Mouse (Mus musculus): ENCODE measurements around the gene Stac3.

DNA sequence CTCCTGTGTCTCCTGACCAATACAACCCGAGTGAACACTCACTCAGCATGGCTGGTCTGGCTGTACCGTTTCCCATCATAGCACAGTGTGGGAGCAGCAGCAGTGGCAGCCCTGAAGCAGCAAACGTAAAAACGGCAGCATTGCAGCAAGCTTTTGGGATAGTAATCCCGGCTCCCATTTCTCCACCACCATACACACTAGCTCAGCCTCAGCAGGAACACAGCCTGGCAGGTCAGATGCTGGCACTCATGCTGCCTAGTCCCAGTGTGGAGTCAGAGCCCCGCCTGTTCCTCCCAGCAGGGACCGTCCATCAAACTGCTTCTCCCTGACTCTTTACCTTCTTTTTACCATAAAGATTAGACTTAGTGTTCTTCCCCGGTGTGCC, 10.4 kb upstream of the Stac3 start:
- TF ChIP-seq HCFC1 (IDR thresholded peaks at IDR 0.05; ENCODE audit: borderline replicate concordance, insufficient read depth, low read length): no peak
- no peak for TF ChIP-seq CHD2 (IDR thresholded peaks at IDR 0.05; ENCODE audit: low read depth, low read length)
- TF ChIP-seq ZC3H11A (IDR thresholded peaks at IDR 0.05; ENCODE audit: borderline replicate concordance, low read depth, low read length): no peak
- TF ChIP-seq ZNF384 (IDR thresholded peaks at IDR 0.05; ENCODE audit: low read depth, low read length): no peak
